Mouse (Mus musculus) thymus, postnatal 4 days (tissue): Measurements from ENCODE around the gene Rara.

ENCODE experiments used
- DNase-seq: peaks from one replicate; pipeline ENCODE4 v3.0.0; 2021

Gene Rara

GRCm38 (mm10) chr11:99010124-99010523 lies 82.5 kb downstream of the Rara start:
- no peak for DNase-seq

GRCm38 (mm10) chr11:99010706-99011105 lies 83.1 kb downstream of the Rara start:
- no peak for DNase-seq

- DNase-seq = no peak
These were observed 86.2 kb downstream of the Rara start for GRCm38 (mm10) chr11:99013856-99014255.

GRCm38 (mm10) chr11:99019844-99020243 lies 92.2 kb downstream of the Rara start:
- no peak for DNase-seq

- DNase-seq = no peak
These were observed 94.8 kb downstream of the Rara start for GRCm38 (mm10) chr11:99022384-99022933.

GRCm38 (mm10) chr11:99023094-99023493 lies 95.5 kb downstream of the Rara start:
- peak; percentile 17 for DNase-seq

- peak; percentile 86 for DNase-seq
These were observed 96.2 kb downstream of the Rara start, which contains the start of gene Top2a for GRCm38 (mm10) chr11:99023500-99024467. TSS of gene Top2a (minus strand) at chr11:99024189.
